Mouse (Mus musculus) urinary bladder, postnatal 10 days (tissue): ENCODE data around the gene Macf1.
"Not testable (repeated sequence)": the region's sequence is repeated elsewhere in the genome, so short reads cannot be mapped to it uniquely, and the experiment has no call there.

Source experiments
- DNase-seq: peaks from one replicate; pipeline ENCODE4 v3.0.0; 2022; ENCODE audit warnings: low spot score

The Macf1 gene

GRCm38 (mm10) chr4:123446221-123446620 lies 237.9 kb downstream of the Macf1 start:
- not testable (repeated sequence) for DNase-seq

DNA sequence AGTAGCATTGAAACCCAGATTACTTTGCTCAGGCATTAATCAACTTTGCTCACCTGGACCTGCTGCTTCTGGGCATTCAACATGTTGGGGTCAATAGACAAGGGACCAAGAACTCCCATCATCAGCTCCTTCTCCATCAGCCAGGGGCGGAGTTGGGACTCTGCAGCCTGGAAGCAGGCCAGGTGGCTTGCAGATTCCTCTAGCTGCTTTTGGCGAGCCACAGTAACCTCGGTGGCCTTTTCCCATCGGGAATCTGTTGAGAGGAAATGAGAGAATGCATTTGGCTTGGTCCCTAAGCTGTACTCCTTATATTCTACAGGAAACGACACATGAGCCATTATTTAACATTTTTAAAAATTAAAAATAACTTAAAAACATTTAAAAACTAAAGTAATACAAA lies 245.7 kb downstream of the Macf1 start:
- no peak for DNase-seq

- DNase-seq, result no peak
Observed at GRCm38 (mm10) chr4:123433171-123433570, 251.0 kb downstream of the Macf1 start.

DNA sequence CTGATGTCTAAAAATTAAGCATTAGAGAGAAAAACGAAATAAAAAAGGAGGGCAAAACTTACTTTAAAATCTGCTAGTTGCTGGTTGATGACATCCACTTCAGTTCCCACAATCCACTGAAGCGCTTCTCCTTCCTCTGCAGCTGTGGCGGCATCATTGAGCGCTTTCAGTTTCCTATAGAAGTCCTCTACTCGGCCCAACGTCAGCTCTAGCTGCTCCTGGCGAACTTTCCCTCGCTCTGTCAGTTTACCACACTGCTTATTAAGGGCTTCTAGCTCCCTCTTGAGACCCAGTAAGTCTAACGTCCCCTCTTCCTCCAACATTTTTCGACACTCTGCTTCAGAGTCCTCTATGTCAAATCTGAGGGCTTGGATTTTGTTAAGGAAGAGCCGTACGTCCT lies 252.2 kb downstream of the Macf1 start:
- no peak for DNase-seq

DNA sequence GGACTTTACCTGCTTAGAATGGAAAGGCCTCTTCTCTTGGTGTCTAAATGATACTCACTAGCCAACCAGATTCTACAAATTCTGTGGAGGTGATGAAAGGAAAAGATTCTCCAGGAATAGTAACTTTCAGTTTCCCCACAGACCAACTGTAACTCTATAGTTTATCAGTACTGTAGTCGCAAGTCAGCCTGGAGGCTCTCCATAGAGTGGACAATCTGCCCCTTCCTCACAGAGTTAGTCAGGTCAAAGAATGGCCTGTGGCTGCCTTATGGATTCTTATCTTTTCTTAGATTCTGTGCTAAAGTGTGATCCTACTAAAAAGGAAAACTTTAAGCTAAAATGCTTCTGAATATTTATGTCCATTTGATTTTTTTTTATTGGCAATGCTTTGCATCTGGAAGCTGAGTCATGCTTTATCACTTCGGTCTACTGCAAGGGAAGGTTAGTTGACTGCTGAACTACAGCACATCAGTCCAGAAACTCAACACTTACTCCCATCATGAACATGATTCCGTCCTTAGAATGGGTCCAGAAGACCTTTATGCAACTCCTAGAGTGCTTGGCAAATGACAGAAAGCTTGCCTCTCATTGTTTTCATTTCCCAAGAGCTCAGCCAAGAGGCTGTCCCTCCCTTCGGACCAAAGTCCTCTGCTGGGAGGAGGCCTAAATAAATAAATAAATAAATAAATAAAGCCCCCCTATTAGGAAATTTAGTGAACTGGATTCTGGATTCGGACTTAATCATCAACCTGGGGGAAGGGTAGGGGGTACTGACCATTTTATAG lies 256.1 kb downstream of the Macf1 start:
- no peak for DNase-seq

DNA sequence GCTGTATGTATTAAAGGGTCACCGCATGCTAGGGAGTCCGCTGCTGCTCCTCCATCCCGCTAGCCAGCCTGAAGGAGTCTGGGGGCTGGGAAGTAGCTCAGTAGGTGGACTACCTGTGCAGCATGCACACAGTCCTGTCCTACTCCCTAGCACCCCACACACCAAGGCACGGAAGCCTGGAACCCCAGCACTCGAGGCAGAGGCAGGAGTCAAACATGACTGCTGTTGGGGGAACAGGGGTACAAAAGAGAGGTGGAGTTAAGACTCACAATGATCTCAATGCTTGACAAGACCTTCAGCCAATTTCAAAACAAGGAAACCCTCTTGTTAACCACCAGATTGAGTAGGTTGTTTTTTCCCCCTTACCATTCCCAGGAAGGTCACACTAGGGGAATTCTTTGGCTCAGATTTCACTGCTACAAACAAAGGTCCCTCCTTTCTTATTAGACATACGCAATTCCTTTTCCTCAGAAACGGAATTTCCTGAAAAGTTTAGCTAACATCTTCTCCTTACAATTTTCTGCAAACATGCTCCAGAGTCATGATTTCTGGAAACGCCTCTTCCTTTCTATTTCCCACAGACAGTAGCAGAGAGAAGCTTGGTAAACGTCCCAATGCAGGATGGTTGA lies 256.8 kb downstream of the Macf1 start:
- no peak for DNase-seq

GRCm38 (mm10) chr4:123426429-123427080 lies 257.6 kb downstream of the Macf1 start:
- no peak for DNase-seq

DNA sequence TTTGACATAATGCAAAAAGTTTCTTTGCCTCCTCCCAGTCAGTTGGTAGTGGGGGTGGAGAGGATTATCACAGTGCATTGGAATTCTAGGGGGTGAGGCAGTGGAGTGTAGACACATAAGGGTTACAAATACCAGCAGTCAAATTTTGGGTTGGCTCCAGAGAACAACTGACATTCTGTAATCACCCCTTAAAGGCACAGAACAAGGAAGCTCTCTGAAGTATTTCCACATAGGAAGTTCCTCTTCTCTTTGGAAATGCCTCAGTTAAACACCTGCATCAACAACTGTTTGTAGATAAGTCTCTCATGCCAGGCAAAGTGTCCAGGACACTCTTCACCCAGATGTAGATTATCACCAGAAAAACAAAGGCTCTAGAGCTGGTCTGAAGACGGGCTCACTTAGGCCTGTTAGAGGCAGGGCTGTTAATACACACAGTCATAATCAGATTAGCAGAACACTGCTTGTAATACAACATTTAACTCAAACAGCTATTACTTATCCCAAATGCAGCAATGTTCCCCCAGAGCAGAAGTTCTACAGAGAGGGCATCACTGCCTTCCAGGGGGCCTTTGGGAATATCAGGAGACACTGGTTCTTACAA lies 258.4 kb downstream of the Macf1 start:
- no peak for DNase-seq

GRCm38 (mm10) chr4:123424050-123424449 lies 260.1 kb downstream of the Macf1 start:
- DNase-seq, result no peak

- DNase-seq, result no peak
Observed at GRCm38 (mm10) chr4:123422828-123423227, 261.3 kb downstream of the Macf1 start.

DNA sequence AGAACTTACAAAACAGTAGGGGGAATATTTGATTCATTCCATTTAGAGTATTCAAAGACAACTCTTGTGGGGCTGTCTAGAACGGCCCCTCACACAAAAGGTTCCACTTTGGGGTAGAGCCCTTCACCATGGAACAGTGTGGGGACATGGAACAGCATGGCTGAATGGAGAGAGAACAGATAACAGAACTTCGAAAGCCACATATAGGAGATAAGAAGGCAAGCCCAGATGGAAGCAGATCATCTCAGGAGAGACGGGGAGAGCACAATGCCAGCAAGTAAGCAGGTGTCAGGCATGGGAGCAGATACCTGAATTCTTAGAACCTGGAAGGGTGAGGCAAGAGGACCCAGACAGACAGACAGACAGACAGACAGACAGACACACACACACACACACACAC lies 266.1 kb downstream of the Macf1 start:
- DNase-seq, result no peak

DNA sequence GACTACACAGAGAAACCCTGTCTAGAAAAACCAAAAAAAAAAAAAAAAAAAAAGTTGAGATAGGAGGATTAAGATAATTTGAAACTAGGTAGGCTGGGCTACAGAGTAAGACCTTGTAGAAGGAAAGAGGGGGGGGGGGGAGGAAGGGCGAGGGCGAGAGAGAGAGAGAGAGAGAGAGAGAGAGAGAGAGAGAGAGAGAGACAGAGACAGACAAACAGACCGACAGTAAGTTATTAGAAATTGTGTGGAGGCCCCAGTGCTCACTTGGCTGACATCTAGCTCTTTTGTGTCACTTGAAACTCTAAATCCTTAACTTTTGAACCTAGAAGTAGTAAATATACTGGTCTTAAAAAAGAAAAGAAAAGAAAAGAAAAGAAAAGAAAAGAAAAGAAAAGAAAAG lies 266.7 kb downstream of the Macf1 start:
- DNase-seq, result no peak

DNA sequence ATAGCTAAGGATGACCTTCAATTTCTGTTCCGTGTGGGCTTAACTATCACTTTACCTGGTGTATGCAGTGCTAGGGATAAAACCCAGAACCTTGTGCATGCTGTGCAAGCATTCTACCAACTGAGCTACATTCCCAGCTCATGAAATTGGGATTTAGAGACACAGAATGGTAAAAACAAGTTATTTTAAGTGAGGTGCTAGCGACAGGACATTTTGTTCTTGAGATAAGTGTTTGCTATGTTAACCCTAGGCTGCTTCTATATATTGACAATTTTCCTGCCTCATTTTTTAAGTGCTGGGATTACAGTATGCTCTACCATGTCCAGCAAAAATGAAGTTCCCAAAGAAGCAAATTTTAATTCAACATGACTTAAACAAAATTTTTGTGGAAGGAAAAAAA lies 267.3 kb downstream of the Macf1 start:
- DNase-seq, result no peak

DNA sequence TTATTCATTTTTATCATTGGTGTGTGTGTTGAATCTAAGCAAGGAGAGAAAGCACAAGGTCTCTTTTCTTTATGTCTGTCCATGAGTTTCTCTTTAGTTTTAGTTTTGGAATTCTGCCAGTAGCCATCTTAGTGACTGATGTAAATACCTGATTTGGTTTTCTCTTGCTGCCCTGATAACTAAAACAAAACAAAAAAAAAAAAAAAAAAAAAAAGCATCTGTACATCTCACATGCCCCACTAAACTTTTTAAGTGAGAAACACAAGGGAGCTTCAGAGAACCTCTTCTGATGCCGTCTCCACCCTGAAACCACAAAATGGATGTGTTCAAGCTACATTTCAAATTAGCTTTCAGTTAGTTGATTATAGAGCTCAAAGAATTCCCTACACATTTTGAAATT lies 268.6 kb downstream of the Macf1 start:
- no peak for DNase-seq

- DNase-seq, result no peak
Observed at GRCm38 (mm10) chr4:123413876-123414275, 270.3 kb downstream of the Macf1 start.

- no peak for DNase-seq
Observed at GRCm38 (mm10) chr4:123412981-123413380, 271.2 kb downstream of the Macf1 start.

DNA sequence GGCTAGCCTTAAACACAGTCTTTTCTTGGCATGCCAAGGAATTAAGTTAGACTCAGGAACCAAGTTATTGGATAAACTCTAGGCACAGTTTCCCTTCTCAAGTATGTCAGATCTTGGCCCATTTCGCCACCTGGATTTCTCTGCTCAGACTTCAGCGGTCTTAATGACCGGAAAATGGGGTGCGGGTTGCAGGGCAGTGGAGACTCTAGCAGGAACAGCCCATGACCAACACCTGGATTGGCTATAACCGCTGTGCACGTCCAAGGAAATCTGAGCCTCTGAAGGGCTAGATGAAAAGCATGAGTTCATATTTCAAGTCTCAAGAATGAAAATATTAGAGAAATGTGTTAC lies 271.7 kb downstream of the Macf1 start:
- no peak for DNase-seq

GRCm38 (mm10) chr4:123411732-123412527 lies 272.2 kb downstream of the Macf1 start:
- peak; percentile 51 for DNase-seq

GRCm38 (mm10) chr4:123411006-123411731 lies 273.0 kb downstream of the Macf1 start:
- DNase-seq, result no peak

GRCm38 (mm10) chr4:123409752-123410151 lies 274.4 kb downstream of the Macf1 start:
- no peak for DNase-seq

GRCm38 (mm10) chr4:123409034-123409692 lies 275.0 kb downstream of the Macf1 start:
- no peak for DNase-seq
